Mouse (Mus musculus) granulocyte monocyte progenitor cell, adult 5-6 weeks (primary cell): ENCODE measurements around the gene Epor. TPM values are rescaled to one million over a fixed set of nuclear protein-coding genes. Genes with fewer than 3 reads are reported as not detected.
A peak's percentile ranks its signal among the peaks of the same experiment; 100 is the strongest.

Source experiments
- ATAC-seq: replicated peaks from 2 replicates; pipeline ENCODE4 v1.8.0; 2016; ENCODE audit warnings: mild to moderate bottlenecking, moderate TSS enrichment, inconsistent platforms; ENCODE audit not compliant: poor library complexity, severe bottlenecking
- total RNA-seq, 2 experiments: library from RNA; stranded (forward) in 1 of 2; stranded (reverse) in 1 of 2; fragments of 200-712, 200-1000 nt in 1 of 2; fragments of >200 nt in 1 of 2; fragmentation: Nextera tagmentation in 1 of 2; gene quantifications; 2 replicates each; pipeline ENCODE4 v1.2.3; 2014 to 2017

Gene Epor
- total RNA-seq, 2 experiments from 2014 or later = 0.21 to 0.77 TPM

DNA sequence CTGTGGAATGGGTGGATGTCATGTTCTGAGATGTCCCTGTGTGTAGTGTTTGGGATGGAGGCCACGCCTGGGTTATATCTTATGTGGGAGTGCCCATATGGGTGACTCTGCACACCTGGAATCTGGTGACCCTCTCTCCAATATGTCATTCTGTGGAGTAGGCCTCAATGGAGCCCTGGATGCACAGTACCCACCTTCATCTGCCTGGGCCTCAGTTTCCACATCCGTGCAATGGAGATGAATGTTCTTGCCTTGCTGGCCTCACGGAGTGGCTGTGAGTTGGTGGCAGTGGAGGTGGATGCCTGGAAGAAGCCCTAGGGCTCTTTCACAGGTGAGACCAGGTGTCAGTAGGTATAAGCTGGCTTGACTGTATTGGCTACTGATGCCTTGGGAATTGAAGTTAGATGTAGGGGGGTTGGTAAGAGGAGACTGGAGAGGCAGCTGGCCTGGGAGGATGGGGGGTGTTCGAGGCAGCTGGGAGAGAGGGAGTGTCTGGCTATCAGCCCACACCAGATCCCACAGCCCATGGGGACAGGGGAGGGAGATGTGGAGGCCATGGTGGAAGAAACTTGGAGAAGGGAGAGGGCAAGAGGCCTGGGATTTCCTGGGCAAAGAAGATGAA lies 25.0 kb downstream of the Epor start:
- no peak for ATAC-seq

DNA sequence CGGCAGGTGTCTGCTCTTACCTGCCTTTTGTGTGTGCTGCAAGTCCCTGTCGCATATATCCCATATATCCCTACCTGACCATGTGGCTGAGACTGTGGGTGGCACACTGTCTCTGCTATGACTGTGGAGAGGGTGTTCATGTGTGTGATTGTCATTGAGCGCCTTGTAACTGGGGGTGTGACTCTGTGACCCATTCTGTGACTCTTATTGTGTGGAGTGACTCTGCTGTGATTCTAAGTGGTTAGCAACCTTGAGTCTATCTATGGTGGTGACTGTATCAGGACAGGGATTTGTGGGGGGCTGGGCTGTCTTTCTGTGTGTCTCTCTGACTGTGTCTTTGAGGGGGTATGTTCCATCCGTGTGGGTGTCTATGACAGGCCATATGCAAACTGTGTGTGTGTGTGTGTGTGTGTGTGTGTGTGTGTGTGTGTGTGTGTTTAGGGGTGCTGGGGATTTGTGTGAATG lies 25.6 kb downstream of the Epor start:
- no peak for ATAC-seq

DNA sequence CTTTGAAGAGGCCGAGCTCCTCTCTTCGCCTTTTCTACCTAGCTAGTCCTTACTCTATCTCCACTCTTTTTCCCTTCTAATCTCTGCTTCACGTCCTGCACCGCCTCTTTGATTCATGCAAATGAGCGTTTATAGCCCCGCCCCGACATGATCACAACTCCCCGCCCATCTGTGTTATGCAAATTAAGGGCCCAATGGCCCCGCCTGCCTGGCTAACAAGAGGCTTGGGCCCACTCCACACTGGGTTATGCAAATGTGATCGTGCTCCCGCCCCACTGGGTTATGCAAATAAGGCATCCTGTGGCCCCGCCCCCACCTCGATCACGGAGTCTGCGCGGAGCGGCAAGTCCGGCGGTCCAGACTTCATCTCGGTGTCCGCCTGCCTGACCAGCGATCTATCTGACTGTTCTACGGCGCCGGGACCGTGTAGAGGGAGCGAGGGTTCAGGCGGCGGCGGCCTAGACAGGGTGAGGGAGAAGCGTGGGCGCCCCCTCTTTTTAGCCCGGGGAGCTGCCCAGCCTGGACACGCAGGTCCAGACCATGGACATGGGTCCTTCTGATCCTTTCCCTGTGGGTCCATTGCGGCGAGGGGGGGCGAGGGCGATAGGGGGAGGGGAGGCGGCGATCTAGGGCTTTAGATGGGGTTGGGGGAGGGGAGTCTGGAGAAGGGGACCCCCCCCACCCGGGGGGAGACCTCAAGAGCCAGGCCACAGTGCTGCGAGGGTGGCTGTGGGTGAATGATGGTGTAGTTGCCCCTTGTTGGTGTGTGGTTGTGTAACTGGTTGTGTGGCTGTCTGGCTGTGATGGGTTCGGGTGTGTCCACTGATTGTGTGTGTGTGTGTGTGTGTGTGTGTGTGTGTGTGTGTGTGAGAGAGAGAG lies 26.4 kb downstream of the Epor start, which contains the start of gene Plppr2:
Plppr2 (plus strand) TSS at position 342 of the 879 bp plus-strand sequence.
- peak; percentile 99 for ATAC-seq

DNA sequence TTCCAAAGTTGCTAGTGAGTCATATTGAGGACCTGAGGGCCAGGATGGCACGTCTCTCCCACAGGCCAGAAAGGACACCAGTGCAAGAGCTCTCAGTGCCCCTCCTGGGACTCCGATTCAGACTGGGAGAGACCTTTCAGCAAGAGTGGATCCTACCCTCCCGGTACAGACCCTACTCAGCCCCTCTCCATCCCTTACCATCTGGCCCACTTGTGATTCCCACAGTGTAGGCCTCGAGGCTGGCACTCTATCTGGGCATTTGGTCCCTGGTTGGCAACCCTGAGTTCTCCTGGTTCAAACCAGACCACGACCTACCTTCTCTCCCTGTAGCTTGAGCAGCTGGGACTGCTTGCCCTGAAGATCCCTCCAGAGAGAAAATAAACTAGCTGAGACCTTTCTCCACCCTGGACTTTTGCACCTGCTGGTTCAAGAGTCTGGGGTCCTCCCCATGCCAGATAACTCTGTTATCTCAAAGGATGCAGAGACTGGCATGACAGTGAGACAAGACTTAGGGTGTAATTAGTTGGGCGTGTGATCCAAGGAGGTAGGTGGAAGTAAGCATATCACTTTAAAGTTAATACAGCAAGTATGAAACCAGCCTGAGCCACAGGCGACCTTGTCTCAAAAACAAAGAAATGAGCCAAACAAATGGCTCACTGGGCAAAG lies 27.7 kb downstream of the Epor start:
- ATAC-seq = no peak

DNA sequence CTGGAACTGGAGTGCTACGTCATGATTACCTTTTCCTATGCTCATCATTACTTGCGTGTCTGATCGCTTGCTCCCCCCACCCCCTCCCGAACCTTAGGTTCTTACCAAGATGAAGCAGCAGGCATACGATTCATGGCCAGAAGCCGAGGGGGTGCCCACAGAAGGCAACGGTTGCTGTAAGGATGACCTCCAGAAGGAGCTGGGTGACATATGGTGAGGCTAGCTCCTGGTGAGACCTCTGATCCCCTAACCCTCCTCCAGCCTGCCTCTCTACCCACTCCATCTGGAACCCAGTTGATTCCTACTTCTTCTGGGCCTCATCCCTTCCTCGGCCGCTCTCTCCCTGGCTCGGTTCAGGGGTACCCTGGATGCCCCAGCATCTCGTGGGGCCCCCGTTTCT lies 29.3 kb downstream of the Epor start:
- ATAC-seq = no peak

DNA sequence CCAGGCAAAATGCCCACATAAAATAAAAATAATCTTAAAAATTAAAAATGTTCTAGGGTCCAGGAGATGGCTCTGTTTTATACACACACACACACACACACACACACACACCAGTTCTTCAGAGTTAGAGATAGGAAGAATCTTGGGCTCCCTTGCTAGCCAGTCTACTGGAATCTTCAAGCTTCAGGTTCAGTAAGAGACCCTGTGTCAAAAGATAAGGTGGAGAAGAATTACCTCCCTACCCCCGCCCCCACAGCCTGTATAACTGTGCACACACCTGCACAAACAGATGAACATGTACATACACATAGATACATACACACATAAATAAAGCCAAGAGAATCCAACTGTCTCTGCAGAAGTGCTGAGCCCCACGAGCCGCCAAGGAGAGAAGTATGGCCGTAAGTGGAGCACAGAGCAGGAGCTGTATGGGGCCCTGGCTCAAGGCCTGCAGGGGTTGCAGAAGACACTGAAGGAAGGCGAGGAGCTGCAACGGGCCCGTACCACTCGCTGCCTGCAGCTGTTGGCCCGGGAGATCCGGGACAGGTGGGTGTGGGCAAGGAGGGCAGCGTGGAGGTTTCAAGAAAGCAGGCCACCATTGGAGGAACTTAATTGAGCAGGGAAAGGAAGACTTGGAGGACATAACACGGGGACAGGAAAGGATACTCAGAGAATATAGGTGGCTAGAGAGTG lies 30.7 kb downstream of the Epor start:
- no peak for ATAC-seq

DNA sequence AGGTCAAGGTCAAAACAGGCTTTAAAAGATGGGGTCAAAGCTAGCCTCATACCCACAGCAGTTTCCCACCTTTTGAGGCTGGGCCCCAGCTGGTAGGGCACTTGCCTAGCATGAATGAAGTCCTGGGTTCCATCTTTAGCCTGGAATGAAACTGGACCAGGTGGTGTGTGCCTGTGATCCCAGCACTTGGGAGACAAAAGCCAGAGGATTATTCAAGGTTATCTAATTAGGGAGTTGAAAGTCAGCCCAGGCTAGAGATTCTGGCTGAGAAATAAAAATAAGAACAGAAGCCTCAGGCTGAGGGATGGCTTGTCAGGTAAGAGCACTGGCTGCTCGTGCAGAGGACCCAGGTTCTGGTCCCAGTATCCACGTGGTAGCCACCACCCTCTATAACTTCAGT lies 31.3 kb downstream of the Epor start:
- ATAC-seq = no peak

DNA sequence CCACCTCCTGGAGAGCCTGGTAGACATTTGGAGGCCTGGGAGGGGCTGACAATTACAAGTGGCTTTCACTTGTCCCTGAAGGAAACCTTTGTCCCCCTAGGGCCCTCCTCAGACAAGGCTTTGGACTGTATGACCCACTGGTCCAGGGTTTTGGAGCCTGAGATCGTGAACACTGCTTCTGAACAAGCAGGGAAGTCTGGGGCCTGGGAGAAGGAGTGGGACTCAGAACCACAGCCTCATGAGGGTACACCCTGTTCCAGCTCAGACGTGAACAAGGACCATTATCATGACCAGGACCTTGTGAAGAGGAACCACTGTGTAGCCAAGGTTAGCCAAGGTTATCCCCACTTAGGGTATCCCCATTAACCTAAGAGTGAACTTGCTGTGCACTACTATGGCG lies 34.1 kb downstream of the Epor start:
- no peak for ATAC-seq

DNA sequence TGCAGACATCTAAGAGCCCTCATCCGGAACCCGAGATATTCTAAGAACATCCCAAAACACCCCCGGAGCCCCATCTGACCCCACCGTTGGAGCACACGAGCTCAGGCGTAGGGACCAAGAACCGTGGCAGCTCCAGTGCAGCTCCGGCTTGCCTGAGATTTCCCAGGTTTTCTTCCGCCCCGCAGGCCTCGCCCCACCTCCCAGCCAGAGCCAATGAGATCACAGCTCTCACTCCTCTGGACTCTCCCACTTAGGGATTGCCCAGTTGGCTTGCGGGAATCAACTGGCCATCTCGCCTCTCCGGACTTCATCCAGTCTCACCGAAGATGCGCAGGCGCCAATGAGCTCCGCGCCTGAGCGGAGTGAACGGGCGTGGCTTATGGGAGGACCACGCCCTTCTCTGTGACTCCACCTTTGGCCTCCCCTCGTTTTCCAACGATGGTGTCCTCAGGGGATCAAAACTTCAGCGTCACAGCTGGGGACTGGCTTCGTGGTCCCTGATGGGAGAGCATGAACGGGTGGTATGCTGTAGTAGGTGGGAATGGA lies 36.0 kb downstream of the Epor start, which contains the start of the genes Ccdc159 and Tmem205:
Ccdc159 (plus strand) TSS at position 264 of the 546 bp plus-strand sequence.
Tmem205 (minus strand) TSS at position 349 of the 546 bp plus-strand sequence.
- ATAC-seq = peak; percentile 81

DNA sequence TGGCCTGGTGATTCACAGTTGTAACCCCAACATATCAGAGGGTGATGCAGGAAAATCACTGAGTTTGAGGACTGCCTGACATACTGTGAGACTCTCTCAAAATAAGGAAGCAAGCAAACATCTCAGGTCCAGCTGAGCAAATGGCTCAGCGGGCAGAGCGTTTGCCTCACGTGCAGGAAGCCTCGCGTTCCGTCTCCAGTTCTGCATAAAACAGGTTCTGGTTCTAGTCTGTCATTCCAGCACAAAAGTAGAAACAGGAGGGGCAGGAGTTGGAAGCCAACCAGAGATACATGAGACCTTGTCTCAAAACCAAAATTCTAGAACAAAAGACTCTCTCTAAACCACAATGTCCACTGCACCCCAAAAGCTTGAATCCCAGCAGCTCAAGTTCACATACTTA lies 36.5 kb downstream of the Epor start:
- ATAC-seq = peak; percentile 25; the same call in 1 of the 2 replicates

DNA sequence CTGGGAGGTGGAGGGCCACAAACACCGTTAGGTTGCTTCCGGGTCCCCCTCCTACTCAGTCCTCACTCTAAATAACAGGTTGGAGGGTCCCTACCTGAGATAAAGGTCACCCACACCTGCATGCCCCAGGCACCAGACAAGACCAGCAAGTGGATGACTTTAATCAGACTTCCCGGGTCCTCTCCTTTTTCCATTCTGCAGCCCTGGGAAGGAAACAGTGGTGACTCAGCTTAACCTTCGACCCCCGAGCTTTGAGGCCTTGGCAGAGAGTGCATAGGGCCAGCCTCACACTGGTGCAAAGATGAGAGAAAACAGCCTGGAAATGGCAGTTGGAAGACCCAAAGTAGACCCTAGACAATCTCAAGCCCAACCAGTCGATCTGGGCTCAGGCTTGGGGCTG lies 37.2 kb downstream of the Epor start:
- no peak for ATAC-seq

DNA sequence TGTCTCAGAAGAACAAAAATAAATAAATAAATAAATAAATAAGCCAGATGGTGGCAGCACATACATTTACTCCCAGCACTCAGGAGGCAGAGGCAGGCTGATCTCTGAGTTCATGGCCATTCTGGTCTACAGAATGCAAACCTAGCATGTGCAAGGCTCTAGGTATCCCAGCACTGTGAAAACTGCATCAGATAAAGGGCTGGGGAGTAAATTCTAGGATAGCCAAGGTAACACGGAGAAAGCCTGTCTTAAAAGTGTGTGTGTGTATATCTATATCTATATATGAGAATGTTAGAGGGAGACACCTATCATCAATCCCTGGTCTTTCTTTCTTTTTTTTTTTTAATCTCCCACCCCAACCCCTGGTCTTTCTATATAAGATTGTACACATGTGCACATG lies 37.8 kb downstream of the Epor start:
- ATAC-seq = no peak

DNA sequence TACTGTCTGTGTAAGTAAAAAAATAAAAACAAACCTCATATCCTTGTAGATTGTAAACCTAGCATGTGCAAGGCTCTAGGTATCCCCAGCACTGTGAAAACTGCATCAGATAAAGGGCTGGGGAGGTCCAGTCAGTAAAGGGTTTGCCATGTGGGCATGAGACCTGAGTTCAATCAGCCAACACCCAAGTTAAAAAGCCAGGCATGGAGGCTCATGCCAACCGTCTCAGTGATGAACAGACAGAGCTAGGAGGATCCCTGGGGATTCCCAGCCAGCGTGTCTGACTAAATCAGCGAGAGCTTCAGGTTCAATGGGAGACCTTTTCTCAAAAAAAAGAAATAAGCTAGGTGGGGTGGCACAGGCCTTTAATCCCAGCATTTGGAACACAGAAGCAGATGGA lies 38.3 kb downstream of the Epor start:
- no peak for ATAC-seq

DNA sequence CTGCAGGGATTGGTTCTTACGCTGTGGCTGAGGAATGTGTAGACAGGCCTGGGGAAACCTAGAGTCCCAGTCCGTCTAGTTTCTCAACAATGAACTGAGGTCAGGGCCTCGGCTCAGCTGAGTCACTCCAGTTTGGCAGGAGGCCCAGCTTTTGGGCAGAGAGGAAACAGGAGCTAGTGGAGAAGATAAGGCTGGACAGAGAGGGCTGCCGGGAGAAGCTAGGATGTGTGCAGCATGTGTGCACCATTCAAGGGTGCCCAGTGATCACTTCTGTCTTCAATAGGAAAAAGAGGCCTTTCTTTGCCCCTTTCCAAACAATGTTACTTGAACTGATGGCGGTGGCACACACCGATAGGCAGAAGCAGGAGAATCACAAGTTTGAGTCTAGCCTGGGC lies 39.2 kb downstream of the Epor start:
- ATAC-seq = peak; percentile 75

DNA sequence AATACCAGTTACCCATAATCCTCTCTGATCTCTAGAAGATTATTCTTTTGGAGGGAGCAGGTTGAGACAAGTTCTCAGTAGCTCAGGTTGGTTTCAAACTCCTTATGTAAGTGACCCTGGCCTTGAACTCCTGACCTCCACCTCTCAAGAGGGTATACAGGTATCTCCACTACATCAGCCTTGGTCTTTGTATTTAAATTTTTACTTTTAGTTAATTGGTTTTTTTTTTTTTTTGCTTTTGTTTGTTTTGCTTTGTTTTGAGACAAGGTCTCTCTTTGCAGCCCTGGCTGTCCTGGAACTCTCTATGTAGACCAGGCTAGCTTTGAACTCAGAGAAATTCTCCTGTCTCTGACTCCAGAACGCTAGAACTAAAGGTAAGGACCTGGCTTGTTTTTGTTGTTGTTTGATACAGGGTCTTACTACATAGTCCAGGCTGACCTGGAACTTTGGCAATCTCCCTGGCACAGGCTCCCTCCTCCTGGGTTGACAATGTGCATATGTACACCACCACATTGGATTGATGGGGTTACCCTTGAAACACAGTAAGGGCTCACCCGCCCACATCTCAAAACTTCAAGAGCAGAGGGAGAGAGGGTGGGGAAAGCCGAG lies 39.7 kb downstream of the Epor start:
- ATAC-seq = no peak

DNA sequence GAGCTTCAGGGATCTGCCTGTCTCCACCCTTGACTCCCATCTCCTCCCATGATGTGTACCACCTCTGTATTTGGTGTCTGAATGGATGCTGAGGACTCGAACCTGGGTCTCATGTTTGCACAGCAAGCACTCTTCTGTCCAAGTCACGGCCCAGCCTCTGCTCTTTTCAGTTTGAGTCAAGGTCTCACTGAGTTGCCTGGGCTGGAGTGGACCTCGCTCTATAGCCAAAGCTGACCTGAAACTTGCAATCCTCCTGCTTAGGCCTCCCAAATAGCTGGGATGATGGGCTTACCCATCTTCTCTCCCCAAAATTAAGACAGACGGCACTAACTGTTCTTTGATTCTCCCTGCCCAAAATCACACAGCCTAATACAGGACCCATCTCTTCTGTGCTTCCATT lies 40.3 kb downstream of the Epor start:
- ATAC-seq = no peak

DNA sequence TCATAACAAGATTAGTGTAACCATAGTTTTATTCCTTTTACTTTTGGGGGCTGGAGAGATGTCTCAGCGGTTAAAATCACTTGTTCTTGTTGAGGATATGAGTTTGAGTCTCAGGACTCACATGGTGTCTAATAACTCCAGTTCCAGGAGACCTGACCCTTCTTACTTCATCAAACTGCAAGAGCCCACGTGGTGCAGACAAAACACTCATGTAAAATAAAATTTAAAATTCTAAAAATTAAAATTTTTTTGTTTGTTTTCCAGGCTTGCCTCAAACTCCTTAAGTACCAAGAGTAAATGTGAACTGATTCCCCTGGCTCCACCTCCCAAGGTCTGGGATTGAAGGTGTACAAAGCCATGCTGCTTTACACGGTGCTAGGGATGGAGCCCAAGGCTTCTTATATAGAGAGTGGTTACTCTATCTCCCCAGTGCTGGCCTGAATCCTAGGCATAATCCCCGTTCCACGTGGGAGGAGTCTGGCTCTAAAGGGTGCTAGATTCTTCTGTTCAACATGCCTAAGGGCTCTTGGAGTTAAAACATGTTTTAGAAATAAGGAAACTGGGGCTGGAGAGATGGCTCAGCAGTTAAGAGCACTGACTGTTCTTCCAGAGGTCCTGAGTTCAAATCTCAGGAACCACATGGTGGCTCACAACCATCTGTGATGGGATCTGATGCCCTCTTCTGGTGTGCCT lies 44.5 kb downstream of the Epor start:
- ATAC-seq = no peak

DNA sequence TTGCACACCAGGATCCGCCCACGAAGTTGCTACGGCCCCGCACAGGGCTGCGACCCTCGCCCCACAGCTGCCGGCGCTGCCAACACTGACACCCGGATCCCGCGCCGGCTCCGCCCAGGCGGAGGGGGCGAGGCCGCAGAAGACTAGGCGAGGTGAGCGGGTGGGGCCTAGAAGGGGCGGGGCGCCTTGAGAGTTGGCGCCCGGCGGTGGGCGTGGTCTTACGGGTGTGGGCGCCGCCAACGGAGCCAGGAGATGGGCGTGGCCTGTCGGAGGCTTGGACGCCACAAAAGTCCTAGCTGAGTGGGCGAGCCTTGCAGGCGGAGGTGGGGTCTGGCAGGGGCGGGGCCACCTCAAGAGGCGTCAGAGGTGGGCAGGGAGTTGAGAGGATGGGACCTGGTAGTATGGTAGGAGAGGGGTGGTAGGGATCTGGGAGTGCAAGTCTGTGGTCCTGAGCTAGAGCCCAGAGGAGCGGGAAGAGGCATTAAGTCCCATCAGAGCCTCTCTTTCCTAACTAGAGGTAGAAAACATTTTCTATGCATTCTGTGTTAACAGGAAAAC lies 45.2 kb downstream of the Epor start, which contains the start of gene Rab3d:
Rab3d (minus strand) TSS at position 158 of the 558 bp plus-strand sequence.
- ATAC-seq = peak; percentile 95
